12 mouse cellular contexts compared by ENCODE assay signal in the genomic region with DNA sequence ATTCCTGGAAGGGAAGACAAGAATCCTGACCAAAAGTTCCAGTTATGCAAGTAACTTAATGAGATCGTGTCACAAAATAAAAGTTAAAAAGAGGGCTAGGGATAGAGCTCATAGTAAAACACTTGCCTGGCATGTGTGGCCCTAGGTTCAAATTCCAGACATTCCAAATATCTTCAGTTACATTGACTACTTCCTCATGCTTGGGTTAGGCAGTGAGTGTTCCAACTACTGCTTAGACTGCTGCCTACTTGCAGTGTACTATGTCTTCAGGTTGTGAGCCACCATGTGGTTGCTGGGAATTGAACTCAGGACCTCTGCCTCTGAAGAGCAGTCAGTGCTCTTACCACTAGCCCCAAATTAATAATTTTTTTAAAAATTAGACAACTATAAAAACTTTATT. TPM values are rescaled to one million over a fixed set of nuclear protein-coding genes. Genes with fewer than 3 reads are reported as not detected.
A peak's percentile ranks its signal among the peaks of the same experiment; 100 is the strongest.
DNase-seq lines count a peak whose midpoint lies in the region; ATAC-seq and TF ChIP-seq lines count a peak whose summit lies in the region.
"Had no signal": no experiment of that assay in that cellular context is flagged by ENCODE, and none has a peak within 500 bp of the region (broad histone marks: within the 10 kb centered on the region; RNA-seq: fewer than 3 reads in every experiment).

No protein-coding gene starts in this region.

- H3K9me3 ChIP-seq in heart, embryonic 16.5 days (replicated peaks; ENCODE audit: control insufficient read depth, low read length): no peaks in the 10 kb centered on the region
- no peaks in the 10 kb centered on the region for H3K9me3 ChIP-seq in E14TG2a.4 (ENCODE audit: low read length)

- H3K9ac ChIP-seq in heart, embryonic 16.5 days (ENCODE audit: low read length): peak overlapping the region; percentile 20; the same call in 1 of the 2 replicates

- H3K4me1 ChIP-seq in heart, embryonic 16.5 days (ENCODE audit: control insufficient read depth, insufficient read depth, low read length): peaks cover 16% of the 10 kb centered on the region
- H3K4me1 ChIP-seq in E14TG2a.4 (replicated peaks; ENCODE audit: low read depth, low read length): peaks cover 56% of the 10 kb centered on the region

- ATAC-seq in heart, embryonic 16.5 days (replicated peaks; ENCODE audit: extremely low read depth, insufficient read depth, low FRiP score): no peak
- ATAC-seq: activated CD4-positive, CD25-positive, alpha-beta regulatory T cell, adult 4 months; inflammation-experienced regulatory T-cells, adult 6 months had no signal

- H3K27ac ChIP-seq in heart, embryonic 16.5 days (ENCODE audit: low read length): no peak overlapping the region; the same call in 1 of the 2 replicates

- H3K27me3 ChIP-seq in heart, embryonic 16.5 days (ENCODE audit: control insufficient read depth, insufficient read depth, low read length): no peaks in the 10 kb centered on the region; the same call in 1 of the 2 replicates
- H3K27me3 ChIP-seq in E14TG2a.4 (ENCODE audit: insufficient read depth, low read length): no peaks in the 10 kb centered on the region

- H3K36me3 ChIP-seq in heart, embryonic 16.5 days (ENCODE audit: control insufficient read depth, insufficient read depth): peaks cover 9% of the 10 kb centered on the region
- peaks cover 66% of the 10 kb centered on the region for H3K36me3 ChIP-seq in E14TG2a.4 (ENCODE audit: insufficient read depth, low read length)

- 28% methylated on average over 1 of the region's 1 CpGs for WGBS in heart, embryonic 16.5 days

- H3K4me2 ChIP-seq in heart, embryonic 16.5 days (ENCODE audit: low read depth, low read length): peak overlapping the region; percentile 38

- H3K4me3 ChIP-seq in heart, embryonic 16.5 days (ENCODE audit: low read length): no peak overlapping the region
- peak overlapping the region; percentile 97 for H3K4me3 ChIP-seq in E14TG2a.4 (replicated peaks; ENCODE audit: low read length)

- no peak for TF ChIP-seq CTCF in E14TG2a.4 (conservative IDR thresholded peaks at IDR 0.05; ENCODE audit: low read length)

- DNase-seq in heart, adult 18-20 months: no peak
- peak; percentile 68 for DNase-seq in ZHBTc4 (ENCODE audit: low read depth, low spot score)
- DNase-seq in kidney, postnatal 14 days: peak; percentile 6
- no peak for DNase-seq in adrenal gland, postnatal 10 days
- DNase-seq in left cerebral cortex, adult 18-20 months (ENCODE audit: low spot score in 2 of 2): no peak
- no peak for DNase-seq in cerebellum, postnatal 14 days
- DNase-seq: cerebellum, adult 11 months; thymus, adult 2 months had no signal

RNA-seq across cellular contexts. Expression of gene Nop58, which starts 2.7 kb away (rescaled TPM):
- 127 and 158 TPM in 2 replicates for polyA plus RNA-seq in heart, embryonic 16.5 days (2015; fragmentation: Nextera tagmentation; extraction: Ambion mirVana)
- 10 to 100 TPM; 30.1 to 33.1 TPM for total RNA-seq in heart, adult 18-20 months (2021)
- total RNA-seq in adrenal gland, postnatal 10 days (2021): 100 to 1,000 TPM; 114 to 126 TPM
- 10 to 100 TPM; 54.9 to 60.2 TPM for total RNA-seq in left cerebral cortex, adult 18-20 months (2021)

RNA-seq across cellular contexts. Expression of gene Sumo1, which starts 16.9 kb away (rescaled TPM):
- polyA plus RNA-seq in heart, embryonic 16.5 days (2015; fragmentation: Nextera tagmentation; extraction: Ambion mirVana): 194 and 216 TPM in 2 replicates
- total RNA-seq in heart, adult 18-20 months (2021): 10 to 100 TPM; 57.6 to 67.6 TPM
- total RNA-seq in adrenal gland, postnatal 10 days (2021): 100 to 1,000 TPM; 105 to 125 TPM
- 100 to 1,000 TPM; 123 to 129 TPM for total RNA-seq in left cerebral cortex, adult 18-20 months (2021)

Comparison
In these comparisons a context has a peak if more than half of its experiments do, and no peak if none do; other contexts are left out.
1. DNase-seq: peak in ZHBTc4 (single experiment) and kidney, postnatal 14 days (single experiment); none in heart, adult 18-20 months (0 of 2), adrenal gland, postnatal 10 days (single experiment), left cerebral cortex, adult 18-20 months (0 of 2) and cerebellum, postnatal 14 days (0 of 2).